Mouse (Mus musculus) adrenal gland (tissue): Measurements from ENCODE around the gene Samd4b.

Experiments
- intact Hi-C: fragments of 180-260 bp; cut with DNase I; formaldehyde crosslinking; loops from one replicate; pipeline ENCODE4 v1.15.1; 2025
- microRNA-seq, 2 experiments: library from miRNA; unstranded; fragments of <30 nt; microRNA quantifications; one replicate each; pipeline ENCODE4; 2019

Samd4b gene

DNA sequence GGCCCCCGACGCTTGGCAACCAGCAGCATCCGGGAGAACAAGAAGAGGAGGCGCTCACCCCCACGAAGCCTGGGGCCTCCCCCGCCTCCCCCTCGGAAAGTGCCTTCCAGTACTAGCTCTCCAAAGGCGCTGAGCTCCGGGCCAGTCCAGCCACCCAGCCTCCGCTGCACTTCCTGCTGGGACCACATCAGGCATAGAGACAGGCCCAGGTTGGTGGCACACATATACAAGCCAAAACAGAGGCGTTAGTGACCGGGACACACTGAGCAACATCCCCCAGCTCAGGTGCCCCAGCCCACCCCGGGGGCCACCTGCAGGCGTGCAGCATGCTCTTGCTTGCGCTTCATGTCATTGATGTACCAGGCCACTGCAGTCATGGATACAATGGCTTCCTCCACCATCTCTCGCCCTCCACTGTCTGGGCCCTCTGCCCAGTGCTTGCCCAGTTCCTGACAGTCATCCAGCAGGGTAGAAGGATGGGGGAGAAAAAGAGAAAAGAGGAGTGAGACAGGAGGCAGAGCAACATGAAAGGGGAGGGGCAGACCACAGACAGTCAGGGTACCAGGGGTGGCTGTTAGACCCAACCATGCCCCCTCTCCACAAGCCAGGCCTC, 230.2 kb downstream of the Samd4b start:
- intact Hi-C loops, result no loop called here

DNA sequence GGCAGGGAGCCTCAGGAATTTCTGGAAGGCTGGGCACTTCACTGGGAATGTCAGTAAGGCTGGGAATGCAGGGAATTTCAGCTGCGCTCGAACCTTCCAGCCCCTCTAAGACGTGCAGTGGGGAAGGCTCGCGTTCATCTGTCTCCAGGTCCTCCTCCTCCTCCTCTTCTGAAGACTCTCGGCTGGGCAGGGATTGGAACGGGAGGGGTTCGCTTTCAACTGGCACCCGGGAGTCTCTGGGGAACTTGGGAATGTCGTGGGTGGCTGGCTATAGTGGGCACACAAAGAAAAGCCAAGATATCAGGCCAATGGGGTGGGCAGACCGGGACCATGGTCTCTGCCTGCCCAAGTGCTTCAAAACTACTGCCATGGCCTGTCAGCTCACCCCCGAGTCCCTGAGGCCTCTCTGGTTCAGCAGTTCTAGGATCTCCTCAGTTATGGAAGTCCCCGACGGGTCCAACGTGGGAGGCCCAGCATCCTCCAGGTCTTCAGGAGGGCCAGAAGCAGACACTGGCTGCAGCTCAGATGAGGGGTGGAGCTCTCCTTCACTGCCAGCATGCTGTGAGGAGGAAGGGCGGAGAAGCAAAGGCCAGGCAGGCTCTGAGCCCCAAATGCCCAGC, 235.4 kb downstream of the Samd4b start:
- intact Hi-C loops, result no loop called here

- intact Hi-C loops, result no loop called here
Measured at GRCm38 (mm10) chr7:28361647-28362341, 236.2 kb downstream of the Samd4b start.

GRCm38 (mm10) chr7:28360291-28360690, 237.7 kb downstream of the Samd4b start:
- intact Hi-C loops, result no loop called here

GRCm38 (mm10) chr7:28359854-28360253, 238.1 kb downstream of the Samd4b start:
- intact Hi-C loops, result no loop called here

DNA sequence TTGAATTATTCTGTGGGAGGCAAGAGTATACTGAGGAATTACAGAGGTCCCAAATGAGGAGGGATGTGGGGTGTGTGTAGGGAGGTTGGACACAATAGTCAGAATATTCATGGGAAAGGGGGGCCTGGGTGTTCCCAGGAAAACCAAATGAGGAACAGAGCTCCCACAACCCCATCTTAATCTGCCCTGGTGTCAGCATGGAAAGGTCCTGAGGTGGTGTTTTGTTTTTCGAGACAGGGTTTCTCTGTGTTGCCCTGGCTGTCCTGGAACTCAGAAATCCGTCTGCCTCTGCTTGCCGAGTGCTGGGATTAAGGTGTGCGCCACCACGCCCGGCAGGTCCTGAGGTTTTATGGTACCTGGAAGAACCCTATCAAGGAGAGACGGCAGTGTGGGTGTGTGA, 239.5 kb downstream of the Samd4b start:
- intact Hi-C loops, result no loop called here

GRCm38 (mm10) chr7:28357984-28358383, 240.0 kb downstream of the Samd4b start:
- intact Hi-C loops, result no loop called here

DNA sequence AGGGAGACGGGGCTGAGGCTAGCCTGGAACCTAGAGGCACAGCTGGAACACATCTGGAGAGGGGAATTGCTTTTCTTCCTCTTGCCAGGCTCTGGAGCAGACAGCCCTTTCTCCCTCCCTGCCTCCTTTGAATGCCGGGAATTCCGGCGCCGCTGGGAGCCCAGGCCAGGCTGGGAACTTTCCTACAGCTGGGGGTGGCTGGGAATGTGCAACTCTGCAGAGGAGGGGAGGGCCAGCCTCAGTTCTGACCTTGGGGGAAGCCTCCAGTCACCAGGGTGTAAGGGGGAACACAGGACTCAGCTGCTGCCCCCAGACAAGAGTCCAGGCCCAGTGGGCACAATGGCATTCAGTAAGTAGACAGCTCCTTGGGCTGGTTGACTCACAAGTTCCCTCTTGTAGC, 241.0 kb downstream of the Samd4b start:
- intact Hi-C loops, result no loop called here

- intact Hi-C loops, result no loop called here
Measured at GRCm38 (mm10) chr7:28355221-28355620, 242.7 kb downstream of the Samd4b start.

DNA sequence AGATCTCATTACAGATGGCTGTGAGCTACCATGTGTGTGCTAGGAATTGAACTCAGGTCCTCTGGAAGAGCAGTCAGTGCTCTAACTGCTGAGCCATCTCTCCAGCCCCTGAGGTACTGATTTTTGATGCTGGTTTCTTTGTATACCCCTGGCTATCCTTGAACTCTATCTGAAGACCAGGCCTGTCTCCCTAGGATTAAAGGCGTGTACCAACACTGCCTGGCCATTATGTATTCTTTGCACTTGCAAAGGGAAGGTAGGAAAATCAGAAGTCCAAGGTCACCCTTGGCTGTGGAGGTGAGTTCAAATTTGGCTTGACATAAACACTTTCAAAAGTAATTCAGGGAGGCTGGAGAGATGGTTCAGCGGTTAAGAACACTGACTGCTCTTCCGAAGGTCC, 243.3 kb downstream of the Samd4b start:
- intact Hi-C loops, result no loop called here

- intact Hi-C loops, result no loop called here
Measured at GRCm38 (mm10) chr7:28354113-28354581, 243.8 kb downstream of the Samd4b start.

- intact Hi-C loops, result no loop called here
Measured at GRCm38 (mm10) chr7:28353267-28353666, 244.7 kb downstream of the Samd4b start.

GRCm38 (mm10) chr7:28351676-28352191, 246.2 kb downstream of the Samd4b start:
- intact Hi-C loops, result no loop called here

DNA sequence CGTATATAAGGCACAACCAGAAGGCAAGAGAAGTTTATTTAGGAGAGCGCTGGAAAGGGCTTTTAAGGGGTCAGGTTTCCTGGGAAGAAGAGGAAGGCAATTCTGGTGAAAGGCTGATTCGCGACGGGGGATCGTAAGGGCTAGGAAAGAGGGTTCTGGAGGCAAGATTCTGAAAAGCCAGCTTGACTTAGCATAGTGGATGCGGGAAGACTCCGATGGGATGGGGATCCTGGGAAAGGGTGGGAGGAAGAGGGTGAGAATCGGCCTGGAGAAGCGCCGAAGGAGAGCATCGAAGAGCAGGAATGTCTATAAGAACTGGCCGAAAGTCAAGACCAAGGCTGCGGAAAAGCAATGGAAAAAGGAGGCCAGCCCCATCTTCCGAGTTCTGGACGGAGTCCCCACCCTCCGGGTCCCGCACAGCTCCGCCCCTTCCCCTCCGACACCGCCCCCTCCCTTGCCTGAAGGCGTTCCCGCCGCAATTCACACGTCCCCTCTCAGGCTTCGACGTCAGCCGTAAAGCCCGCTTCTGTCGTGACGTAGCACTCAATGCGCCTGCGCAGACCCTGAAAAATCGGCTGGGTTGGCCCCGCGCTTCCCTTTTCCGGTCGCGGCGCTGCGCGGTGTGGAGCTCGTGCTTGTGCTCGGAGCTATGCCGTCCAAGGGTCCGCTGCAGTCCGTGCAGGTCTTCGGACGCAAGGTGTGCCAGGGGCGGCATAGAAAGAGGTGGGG, 247.6 kb downstream of the Samd4b start, which contains the start of gene Rps16:
TSS of gene Rps16 (plus strand) at position 498 of the 729 bp plus-strand sequence.
- intact Hi-C loops, result no loop called here

Small RNAs within 50 kb of the gene (microRNA-seq; reads per million reads assigned to microRNA genes)
- 0.62 to 1.3 reads per million in 2 experiments for gene Mir7049
